Comparison of ENCODE assay signal across 8 mouse cellular contexts in genomic region chr9:32223739-32224529, GRCm38 (mm10).
DNase-seq lines count a peak whose midpoint lies in the region; ATAC-seq lines count a peak whose summit lies in the region.

No protein-coding gene starts in this region.

- H3K4me3 ChIP-seq in heart, embryonic 11.5 days (ENCODE audit: low read depth, low read length): no peak overlapping the region
- H3K4me3 ChIP-seq in midbrain, embryonic 15.5 days: no peak overlapping the region

- no peaks in the 10 kb centered on the region for H3K27me3 ChIP-seq in heart, embryonic 11.5 days (ENCODE audit: control insufficient read depth, insufficient read depth, low read length)
- H3K27me3 ChIP-seq in midbrain, embryonic 15.5 days (replicated peaks): no peaks in the 10 kb centered on the region

- 36% methylated on average over 5 of the region's 5 CpGs for WGBS in heart, embryonic 11.5 days (ENCODE audit: insufficient replicate concordance)
- 27% methylated on average over 5 of the region's 5 CpGs for WGBS in midbrain, embryonic 15.5 days

- ATAC-seq in heart, embryonic 11.5 days (replicated peaks; ENCODE audit: insufficient number of reproducible peaks, low FRiP score, low TSS enrichment): no peak
- 0 out of 2 replicates have a peak, but pooled peaks have one; percentile 30 for ATAC-seq in midbrain, embryonic 15.5 days (replicated peaks)
- no peak for ATAC-seq in erythroid progenitor cell, adult 5-6 weeks (replicated peaks; ENCODE audit: low FRiP score, poor library complexity, severe bottlenecking)

- peaks cover 30% of the 10 kb centered on the region for H3K4me1 ChIP-seq in heart, embryonic 11.5 days (ENCODE audit: control insufficient read depth, insufficient read depth, low read length)
- peaks cover 14% of the 10 kb centered on the region for H3K4me1 ChIP-seq in midbrain, embryonic 15.5 days

- intact Hi-C loops in heart, postnatal 36 days (cut with DNase I): no loop called here

- 0 out of 2 replicates have a peak overlapping the region, but pooled peaks have one; percentile 24 for H3K9ac ChIP-seq in heart, embryonic 11.5 days (ENCODE audit: low read depth, low read length)
- H3K9ac ChIP-seq in midbrain, embryonic 15.5 days: no peak overlapping the region

- H3K27ac ChIP-seq in heart, embryonic 11.5 days (ENCODE audit: low read depth, low read length): no peak overlapping the region
- 0 out of 2 replicates have a peak overlapping the region, but pooled peaks have one; percentile 35 for H3K27ac ChIP-seq in midbrain, embryonic 15.5 days

- H3K4me2 ChIP-seq in heart, embryonic 11.5 days: peak overlapping the region; percentile 21; the same call in 1 of the 2 replicates
- no peak overlapping the region for H3K4me2 ChIP-seq in midbrain, embryonic 15.5 days

- no peaks in the 10 kb centered on the region for H3K9me3 ChIP-seq in heart, embryonic 11.5 days (replicated peaks; ENCODE audit: control insufficient read depth, low read length)
- H3K9me3 ChIP-seq in midbrain, embryonic 15.5 days: no peaks in the 10 kb centered on the region

- no peak for DNase-seq in heart, postnatal 36 days
- DNase-seq in brain, adult 2 months (ENCODE audit: low read depth, low spot score): peak; percentile 85
- peak; percentile 70 for DNase-seq in gonadal fat pad, adult 2 months (ENCODE audit: low read depth)
- DNase-seq in kidney, postnatal 25 days: peak; percentile 73 to 89
- DNase-seq in gastrocnemius, postnatal 25 days: no peak

- H3K36me3 ChIP-seq in heart, embryonic 11.5 days (ENCODE audit: control insufficient read depth, insufficient read depth, low read length): no peaks in the 10 kb centered on the region
- H3K36me3 ChIP-seq in midbrain, embryonic 15.5 days (replicated peaks): no peaks in the 10 kb centered on the region

Comparison
In these comparisons a context has a peak if more than half of its experiments do, and no peak if none do; other contexts are left out.
1. DNase-seq: peak in brain, adult 2 months (single experiment), gonadal fat pad, adult 2 months (single experiment) and kidney, postnatal 25 days (2 of 2); none in heart, postnatal 36 days (0 of 2) and gastrocnemius, postnatal 25 days (single experiment).